Mouse (Mus musculus): ENCODE data around the gene Mcam. TPM values are rescaled to one million over a fixed set of nuclear protein-coding genes. Genes with fewer than 3 reads are reported as not detected.

The Mcam gene
- total RNA-seq (2021) = 10 to 100 TPM; 31.0 to 38.6 TPM
- long read RNA-seq, experiment 1, partial matches to known transcripts = 1 of 8 reads
- long read RNA-seq, experiment 1, other reads (novel, unspliced or antisense) = 3 of 8 reads
- long read RNA-seq, experiment 2, partial matches to known transcripts = 2 of 4 reads
- long read RNA-seq, experiment 2, other reads (novel, unspliced or antisense) = 0 of 4 reads

DNA sequence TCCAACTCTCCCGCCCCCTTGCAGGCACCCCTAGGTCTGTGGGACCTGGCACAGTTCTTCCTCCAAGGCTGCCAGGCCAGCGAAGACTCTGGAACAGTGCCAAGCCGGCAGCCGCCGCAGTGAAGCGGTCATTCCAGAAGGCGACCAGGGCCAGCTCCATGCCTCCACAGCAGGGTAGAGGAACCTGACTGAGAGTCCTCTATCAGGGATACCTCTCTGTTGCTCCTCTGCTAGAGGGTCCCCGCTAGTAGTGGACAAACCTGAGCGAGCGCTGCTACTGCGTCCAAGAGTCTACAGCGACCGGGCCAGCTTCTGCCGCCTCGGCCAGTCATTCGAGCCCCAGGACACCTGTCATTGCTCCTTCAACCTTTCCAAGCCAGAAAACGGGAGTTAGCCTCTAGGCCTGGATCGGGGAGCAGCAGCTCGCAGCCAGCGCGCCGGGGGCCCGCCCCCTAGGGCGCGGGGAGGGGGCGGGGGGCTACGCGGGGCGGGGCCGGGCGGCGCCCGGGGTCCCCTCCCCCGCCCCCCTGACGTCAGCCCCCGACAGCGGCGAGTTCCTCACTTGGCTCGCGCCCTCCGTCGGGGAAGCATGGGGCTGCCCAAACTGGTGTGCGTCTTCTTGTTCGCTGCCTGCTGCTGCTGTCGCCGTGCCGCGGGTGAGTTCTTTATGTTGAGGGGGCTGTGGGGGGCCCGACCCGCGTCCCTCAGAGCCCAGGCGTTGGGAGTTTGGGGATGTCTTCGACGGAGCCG lies at the start of gene Mcam:
Gene Mcam (plus strand): TSS at position 369 of the 750 bp plus-strand sequence.
- peak; percentile 69 to 74 for DNase-seq

GRCm38 (mm10) chr9:44084659-44085229 lies 49.5 kb upstream of the Mcam start:
- peak; percentile 96 to 98 for DNase-seq

DNA sequence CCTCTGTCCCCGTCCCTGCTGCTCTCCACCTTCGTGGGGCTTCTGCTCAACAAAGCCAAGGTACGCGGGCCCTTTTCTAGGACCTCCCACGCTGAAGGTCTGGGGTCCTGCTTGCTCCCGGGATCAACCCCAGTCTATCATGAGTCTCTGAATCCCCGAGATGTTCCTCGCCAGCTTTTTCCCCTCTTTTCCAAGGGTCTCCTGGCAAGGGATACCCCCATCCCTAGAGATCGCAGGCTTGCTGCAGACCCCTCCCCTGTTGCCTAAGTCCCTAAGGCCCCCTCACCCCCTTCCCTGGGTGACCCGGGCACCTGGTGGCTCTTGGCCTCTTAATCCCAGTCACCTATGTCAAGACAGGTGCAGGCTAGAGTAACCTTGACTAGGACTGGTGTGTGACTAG lies 49.0 kb upstream of the Mcam start:
- DNase-seq = peak in 1 of 2 experiments; percentile 42

- peak; percentile 82 to 83 for DNase-seq
Measured at GRCm38 (mm10) chr9:44085741-44086665, 48.3 kb upstream of the Mcam start.

- peak in 1 of 2 experiments; percentile 51 for DNase-seq
Measured at GRCm38 (mm10) chr9:44086960-44087359, 47.3 kb upstream of the Mcam start.

- peak; percentile 74 to 79 for DNase-seq
Measured at GRCm38 (mm10) chr9:44087761-44088455, 46.4 kb upstream of the Mcam start.

GRCm38 (mm10) chr9:44088877-44089608 lies 45.2 kb upstream of the Mcam start:
- DNase-seq = peak in 1 of 2 experiments; percentile 36

GRCm38 (mm10) chr9:44093612-44094503 lies 40.4 kb upstream of the Mcam start:
- DNase-seq = peak; percentile 77 to 85

- DNase-seq = peak in 1 of 2 experiments; percentile 10
Measured at GRCm38 (mm10) chr9:44094737-44095136, 39.5 kb upstream of the Mcam start.

- DNase-seq = no peak
Measured at GRCm38 (mm10) chr9:44095781-44096180, 38.5 kb upstream of the Mcam start.

GRCm38 (mm10) chr9:44096536-44096935 lies 37.7 kb upstream of the Mcam start:
- peak in 1 of 2 experiments; percentile 45 for DNase-seq

DNA sequence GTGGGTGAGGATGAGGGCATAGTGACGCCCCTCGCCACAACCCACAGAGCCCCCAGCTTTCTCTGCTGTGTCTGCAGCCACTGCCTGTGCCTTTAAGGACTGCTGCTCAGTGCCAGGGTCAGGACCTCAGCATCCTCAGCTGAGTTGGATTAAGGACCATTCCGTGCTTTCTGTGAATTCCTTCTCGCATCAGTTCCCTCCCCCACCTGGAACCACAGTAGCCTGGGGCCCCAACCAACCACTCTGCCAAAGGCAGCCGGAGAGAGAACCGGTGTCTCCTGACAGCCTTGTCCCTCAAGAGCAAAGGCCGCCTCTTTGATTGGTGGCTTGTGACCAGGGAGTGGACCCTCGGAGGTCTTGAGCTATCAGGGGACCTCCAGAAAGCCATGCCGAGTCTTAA lies 32.8 kb upstream of the Mcam start, which contains the start of gene Mfrp:
Gene Mfrp (plus strand): TSS at position 240 of the 400 bp plus-strand sequence.
- no peak for DNase-seq

- no peak for DNase-seq
Measured at GRCm38 (mm10) chr9:44104881-44105280, 29.4 kb upstream of the Mcam start.

DNA sequence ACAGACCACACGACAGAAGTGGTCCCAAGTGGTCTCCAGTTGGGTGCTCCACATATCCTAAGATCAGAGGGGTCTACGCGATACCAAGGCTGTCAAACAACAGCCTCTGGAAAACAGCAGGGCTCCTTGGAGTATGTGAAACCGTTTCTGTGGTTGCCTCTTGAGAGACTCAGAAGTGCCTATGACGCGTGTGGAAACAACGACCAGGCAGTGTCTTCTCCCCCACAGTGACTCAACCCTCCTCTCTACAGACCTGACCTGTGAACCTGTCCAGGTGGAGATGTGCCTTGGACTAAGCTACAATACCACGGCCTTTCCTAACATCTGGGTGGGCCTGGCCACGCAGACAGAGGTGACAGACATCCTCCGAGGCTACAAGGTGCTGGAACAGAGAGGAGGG lies 28.5 kb upstream of the Mcam start:
- DNase-seq = no peak

DNA sequence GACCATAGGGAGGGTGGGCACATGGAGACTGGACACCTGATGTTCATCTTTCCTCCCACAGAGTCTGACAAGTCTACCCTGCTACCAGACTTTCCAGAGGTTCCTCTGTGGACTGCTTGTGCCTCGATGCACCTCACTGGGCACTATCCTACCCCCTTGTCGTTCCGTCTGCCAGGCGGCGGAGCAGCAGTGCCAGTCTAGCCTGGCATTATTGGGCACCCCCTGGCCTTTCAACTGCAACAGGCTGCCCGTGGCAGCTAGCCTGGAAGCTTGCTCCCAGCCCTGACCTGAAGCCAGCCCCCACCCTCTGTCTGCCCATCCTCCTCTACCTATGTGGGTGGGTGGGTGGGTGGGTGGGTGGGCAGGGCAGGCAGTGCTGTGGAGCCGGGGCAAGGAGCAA lies 28.1 kb upstream of the Mcam start:
- DNase-seq = no peak

DNA sequence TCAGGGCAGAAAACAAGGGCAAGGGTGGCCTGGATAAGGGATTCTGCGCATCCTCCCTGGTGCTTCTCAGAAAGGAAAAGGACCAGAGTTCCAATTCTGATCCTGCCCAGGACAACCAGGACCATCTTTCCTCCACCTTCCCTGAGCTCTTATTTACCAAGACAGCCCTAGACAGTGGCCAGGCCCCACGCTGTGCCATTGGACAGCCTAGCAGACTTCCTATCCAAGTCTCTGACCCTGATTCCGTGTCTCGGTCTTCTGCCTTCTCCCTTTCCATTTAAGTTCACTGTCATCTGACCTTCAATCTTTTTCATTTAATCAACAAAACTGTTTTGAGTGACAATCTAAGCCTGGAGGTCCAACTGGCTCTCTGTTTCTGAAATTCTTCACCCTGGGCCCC lies 27.7 kb upstream of the Mcam start:
- no peak for DNase-seq

DNA sequence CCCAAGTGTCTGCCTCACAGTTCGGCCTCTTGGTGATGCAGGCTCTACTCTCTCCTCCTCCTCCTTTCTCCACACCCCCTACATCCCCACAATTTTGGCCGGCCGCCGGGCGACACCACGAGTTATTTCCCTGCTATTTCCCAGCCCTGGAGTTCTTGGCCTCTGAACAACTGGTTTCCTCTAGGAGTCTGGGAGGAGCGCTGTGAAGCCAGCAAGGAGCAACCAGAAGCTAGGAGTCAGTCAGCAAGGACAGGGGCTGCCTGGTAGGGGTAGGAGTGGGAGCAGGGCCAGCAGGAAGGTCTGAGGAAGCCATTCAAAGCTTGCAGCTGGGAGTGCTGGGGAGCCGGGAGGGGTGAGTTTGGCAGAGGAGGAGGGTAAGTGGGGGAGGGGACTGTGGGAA lies 27.2 kb upstream of the Mcam start, which contains the start of gene C1qtnf5:
Gene C1qtnf5 (plus strand): TSS at position 136 of the 400 bp plus-strand sequence.
- peak; percentile 94 to 95 for DNase-seq

DNA sequence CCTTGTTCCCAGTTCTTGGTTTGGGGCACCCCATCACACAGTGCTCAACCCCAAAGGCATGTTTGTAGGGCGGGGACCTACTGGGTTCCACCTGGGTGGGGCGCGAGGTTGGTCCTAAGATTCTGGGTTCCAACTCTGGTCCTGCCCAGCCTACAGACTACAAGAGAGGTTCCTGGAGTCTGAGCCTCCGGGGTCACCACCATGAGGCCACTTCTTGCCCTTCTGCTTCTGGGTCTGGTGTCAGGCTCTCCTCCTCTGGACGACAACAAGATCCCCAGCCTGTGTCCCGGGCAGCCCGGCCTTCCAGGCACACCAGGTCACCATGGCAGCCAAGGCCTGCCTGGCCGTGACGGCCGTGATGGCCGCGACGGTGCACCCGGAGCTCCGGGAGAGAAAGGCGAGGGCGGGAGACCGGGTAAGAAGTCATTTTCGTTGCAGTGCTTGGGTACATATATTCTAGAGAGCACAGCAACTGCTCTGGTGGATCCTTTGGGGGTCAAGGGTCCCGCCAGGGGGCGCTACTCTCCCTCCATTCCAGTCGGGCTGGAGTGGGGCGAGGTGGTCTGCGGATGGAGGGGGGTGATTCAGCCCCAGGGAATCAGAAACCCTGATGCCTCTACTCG lies 26.6 kb upstream of the Mcam start:
- peak in 1 of 2 experiments; percentile 70 for DNase-seq
